In genomic region chr12:102878031-102878823, GRCm38 (mm10) we compare ENCODE assay signal across 8 mouse cellular contexts. TPM values are rescaled to one million over a fixed set of nuclear protein-coding genes. Genes with fewer than 3 reads are reported as not detected.
DNase-seq lines count a peak whose midpoint lies in the region; ATAC-seq and TF ChIP-seq lines count a peak whose summit lies in the region.

Gene Btbd7 (minus strand): TSS chr12:102878471.

- TF ChIP-seq CTCF in midbrain, postnatal 0 days (IDR thresholded peaks at IDR 0.05), result no peak

- ATAC-seq in embryonic facial prominence, embryonic 14.5 days (ENCODE audit: low read depth), result peak; percentile 97
- peak; percentile 94 for ATAC-seq in limb, embryonic 14.5 days (ENCODE audit: low FRiP score, low read depth)
- peak; percentile 97 for ATAC-seq in midbrain, postnatal 0 days (ENCODE audit: low FRiP score)

- H3K4me1 ChIP-seq in embryonic facial prominence, embryonic 14.5 days (ENCODE audit: control insufficient read depth, insufficient read depth, low read length), result peaks cover 17% of the 10 kb centered on the region
- peaks cover 12% of the 10 kb centered on the region; the same call in 1 of the 2 replicates for H3K4me1 ChIP-seq in limb, embryonic 14.5 days (ENCODE audit: control insufficient read depth, insufficient read depth, low read length)
- H3K4me1 ChIP-seq in midbrain, postnatal 0 days (ENCODE audit: insufficient read depth, low read length), result peaks cover 10% of the 10 kb centered on the region; the same call in 1 of the 2 replicates

- peak; percentile 89 for DNase-seq in 3T3-L1 (ENCODE audit: low read depth, low spot score)
- DNase-seq in adrenal gland, postnatal 4 days (ENCODE audit: low spot score in 2 of 2), result peak; percentile 94 to 97
- DNase-seq in embryonic facial prominence, embryonic 14.5 days (ENCODE audit: low spot score), result peak; percentile 98
- DNase-seq in heart, adult 8-10 months (ENCODE audit: low spot score), result peak; percentile 93
- peak; percentile 96 for DNase-seq in kidney, adult 9 months
- DNase-seq in limb, embryonic 14.5 days (ENCODE audit: low spot score), result peak; percentile 99
- peak; percentile 98 for DNase-seq in midbrain, postnatal 0 days (ENCODE audit: low spot score)
- peak; percentile 92 to 95 for DNase-seq in spleen, postnatal 14 days (ENCODE audit: low spot score in 2 of 2)

- WGBS in embryonic facial prominence, embryonic 14.5 days, result 0% methylated on average over 28 of the region's 95 CpGs
- under 1% methylated on average over 66 of the region's 95 CpGs for WGBS in limb, embryonic 14.5 days
- under 1% methylated on average over 57 of the region's 95 CpGs for WGBS in midbrain, postnatal 0 days

- H3K27me3 ChIP-seq in embryonic facial prominence, embryonic 14.5 days (replicated peaks; ENCODE audit: control insufficient read depth, insufficient read depth, low read length), result no peaks in the 10 kb centered on the region
- no peaks in the 10 kb centered on the region for H3K27me3 ChIP-seq in limb, embryonic 14.5 days (ENCODE audit: control insufficient read depth, insufficient read depth, low read length)
- H3K27me3 ChIP-seq in midbrain, postnatal 0 days (ENCODE audit: insufficient read depth, low read length), result no peaks in the 10 kb centered on the region

- H3K9me3 ChIP-seq in embryonic facial prominence, embryonic 14.5 days (ENCODE audit: control insufficient read depth, low read length), result no peaks in the 10 kb centered on the region
- no peaks in the 10 kb centered on the region for H3K9me3 ChIP-seq in limb, embryonic 14.5 days (ENCODE audit: control insufficient read depth, low read length)
- no peaks in the 10 kb centered on the region for H3K9me3 ChIP-seq in midbrain, postnatal 0 days (ENCODE audit: low read length)

- H3K27ac ChIP-seq in embryonic facial prominence, embryonic 14.5 days (replicated peaks; ENCODE audit: low read depth, low read length), result peak within 1 kb of the TSS; percentile 97
- peak within 1 kb of the TSS; percentile 97 for H3K27ac ChIP-seq in limb, embryonic 14.5 days (replicated peaks; ENCODE audit: low read depth, low read length)
- H3K27ac ChIP-seq in midbrain, postnatal 0 days (ENCODE audit: low read depth, low read length), result peak within 1 kb of the TSS; percentile 93

- peak within 1 kb of the TSS; percentile 70 for H3K4me2 ChIP-seq in embryonic facial prominence, embryonic 14.5 days (ENCODE audit: low read depth, low read length)
- peak within 1 kb of the TSS; percentile 69 for H3K4me2 ChIP-seq in limb, embryonic 14.5 days (replicated peaks; ENCODE audit: low read depth, low read length, severe bottlenecking)
- H3K4me2 ChIP-seq in midbrain, postnatal 0 days (ENCODE audit: low read depth, low read length, poor library complexity, severe bottlenecking), result peak within 1 kb of the TSS; percentile 77

- peak; percentile 60; the same call in 1 of the 2 replicates for TF ChIP-seq POLR2A in limb, embryonic 14.5 days (IDR thresholded peaks at IDR 0.05; ENCODE audit: borderline replicate concordance, extremely low read depth, insufficient read depth, insufficient read length)

- H3K4me3 ChIP-seq in embryonic facial prominence, embryonic 14.5 days (ENCODE audit: low read depth, low read length), result peak within 1 kb of the TSS; percentile 96
- H3K4me3 ChIP-seq in limb, embryonic 14.5 days (replicated peaks; ENCODE audit: low read length), result peak within 1 kb of the TSS; percentile 95
- peak within 1 kb of the TSS; percentile 95 for H3K4me3 ChIP-seq in midbrain, postnatal 0 days (ENCODE audit: low read depth, low read length)

- H3K9ac ChIP-seq in embryonic facial prominence, embryonic 14.5 days (ENCODE audit: low read depth, low read length), result peak within 1 kb of the TSS; percentile 97
- H3K9ac ChIP-seq in limb, embryonic 14.5 days (ENCODE audit: low read depth, low read length, severe bottlenecking), result peak within 1 kb of the TSS; percentile 97
- peak within 1 kb of the TSS; percentile 93 for H3K9ac ChIP-seq in midbrain, postnatal 0 days (replicated peaks; ENCODE audit: low read length, poor library complexity, severe bottlenecking)

- no peaks in the 10 kb centered on the region for H3K36me3 ChIP-seq in embryonic facial prominence, embryonic 14.5 days (ENCODE audit: control insufficient read depth, insufficient read depth, low read length)
- H3K36me3 ChIP-seq in limb, embryonic 14.5 days (ENCODE audit: control insufficient read depth, insufficient read depth, low read length), result no peaks in the 10 kb centered on the region
- no peaks in the 10 kb centered on the region for H3K36me3 ChIP-seq in midbrain, postnatal 0 days (ENCODE audit: insufficient read depth, low read length)

RNA-seq across cellular contexts. Expression of gene Btbd7, which starts in this region (rescaled TPM):
- 10 to 100 TPM; 52.5 to 54.0 TPM for total RNA-seq in adrenal gland, postnatal 4 days (2021)
- polyA plus RNA-seq in embryonic facial prominence, embryonic 14.5 days (2014; fragmentation: Nextera tagmentation; extraction: Ambion mirVana), result 20.1 and 20.3 TPM in 2 replicates
- total RNA-seq in heart, adult 8-10 months (2022), result 10 to 100 TPM; 22.8 to 27.1 (median 26.1) TPM
- 25.4 and 30.5 TPM in 2 replicates for polyA plus RNA-seq in limb, embryonic 14.5 days (2012; rRNA removed)
- polyA plus RNA-seq in limb, embryonic 14.5 days (2014; fragmentation: Nextera tagmentation; extraction: Ambion mirVana), result 23.0 and 24.5 TPM in 2 replicates
- 32.2 and 33.8 TPM in 2 replicates for total RNA-seq in midbrain, postnatal 0 days (2014; rRNA removed)
- polyA plus RNA-seq in midbrain, postnatal 0 days (2015; fragmentation: Nextera tagmentation; extraction: Ambion mirVana), result 6.8 and 9.2 TPM in 2 replicates

Comparison
In these comparisons a context has a peak if more than half of its experiments do, and no peak if none do; other contexts are left out.
1. Peak in every context shown above with its lines: DNase-seq, ATAC-seq, H3K4me3 ChIP-seq and H3K27ac ChIP-seq.